Mouse (Mus musculus) small intestine, adult 2 months (tissue): ENCODE data around the gene Pidd1. TPM values are rescaled to one million over a fixed set of nuclear protein-coding genes. Genes with fewer than 3 reads are reported as not detected.

Experiments
- H3K27ac ChIP-seq: fragments of 200-500 bp; 2 replicates; pipeline ENCODE4 v1.5.1; 2012; ENCODE audit warnings: low read depth, low read length, control low read depth, inconsistent platforms; ENCODE audit not compliant: insufficient read depth
- H3K27me3 ChIP-seq: fragments of 200-500 bp; 2 replicates; pipeline ENCODE4 v1.6.1; 2012; ENCODE audit warnings: mild to moderate bottlenecking, moderate library complexity, low read length, inconsistent platforms; ENCODE audit not compliant: control insufficient read depth, insufficient read depth
- H3K36me3 ChIP-seq: fragments of 200-500 bp; 2 replicates; pipeline ENCODE4 v1.6.1; 2012; ENCODE audit warnings: mild to moderate bottlenecking, low read length, control low read depth, inconsistent platforms; ENCODE audit not compliant: control insufficient read depth, insufficient read depth
- H3K4me1 ChIP-seq: fragments of 200-500 bp; 2 replicates; pipeline ENCODE4 v1.6.1; 2012; ENCODE audit warnings: low read length, inconsistent platforms, mixed read lengths; ENCODE audit not compliant: control insufficient read depth, insufficient read depth, insufficient read length
- H3K4me3 ChIP-seq: fragments of 200-500 bp; 2 replicates; pipeline ENCODE4 v1.5.1; 2012; ENCODE audit warnings: low read depth, mild to moderate bottlenecking, control low read depth, inconsistent platforms, low read length, moderate library complexity
- CTCF ChIP-seq: fragments of 200-500 bp; IDR thresholded peaks from 2 replicates; pipeline ENCODE4 v1.5.1; 2012; ENCODE audit warnings: low read depth, mild to moderate bottlenecking, control low read depth, inconsistent platforms, low read length, moderate library complexity, mixed read lengths; ENCODE audit not compliant: insufficient replicate concordance, insufficient read length; ENCODE audit errors: extremely low read depth
- POLR2A ChIP-seq: fragments of 200-500 bp; IDR thresholded peaks from 2 replicates; pipeline ENCODE4 v1.6.1; 2012; ENCODE audit warnings: low read depth, mild to moderate bottlenecking, control low read depth, inconsistent platforms, low read length, moderate library complexity
- WGBS: fragments of 180-500 bp; shearing (Covaris S2); methylation state at CpG from one replicate; pipeline ENCODE4 v1.1.7; 2018; 5-methylcytosine and 5-hydroxymethylcytosine counted together
- polyA plus RNA-seq: library from polyadenylated mRNA; depleted of rRNA; stranded (reverse); fragments of >200 nt; gene quantifications from 2 replicates; pipeline ENCODE4 v1.2.3, GENCODE M21; 2012

The Pidd1 gene
- polyA plus RNA-seq, 1 experiment, result 13.9 TPM

- H3K4me1 ChIP-seq, result peaks cover 35% of the 10 kb centered on the region
- WGBS, result 45% methylated on average over 4 of the region's 4 CpGs
These were observed 33.9 kb upstream of the Pidd1 start for GRCm38 (mm10) chr7:141477578-141478269.

GRCm38 (mm10) chr7:141476981-141477370, 33.2 kb upstream of the Pidd1 start:
- Histone ChIP-seq H3K4me3 (peak overlapping the region; percentile 89), H3K4me1 (peaks cover 28% of the 10 kb centered on the region), H3K36me3 (peaks cover 5% of the 10 kb centered on the region; the same call in 1 of the 2 replicates), H3K27me3 (peaks cover 8% of the 10 kb centered on the region), H3K27ac (peak overlapping the region; percentile 72)
- no peak for TF ChIP-seq CTCF
- TF ChIP-seq POLR2A, result no peak
- 11% methylated on average over 7 of the region's 7 CpGs for WGBS

More at GRCm38 (mm10) chr7:141477578-141478269, 33.9 kb upstream of the Pidd1 start:
- no peak overlapping the region for H3K4me3 ChIP-seq
- H3K27me3 ChIP-seq, result peaks cover 14% of the 10 kb centered on the region
- TF ChIP-seq POLR2A, result no peak
- no peak for TF ChIP-seq CTCF
- peak overlapping the region; percentile 72; the same call in 1 of the 2 replicates for H3K27ac ChIP-seq
- peaks cover 2% of the 10 kb centered on the region; the same call in 1 of the 2 replicates for H3K36me3 ChIP-seq

GRCm38 (mm10) chr7:141476226-141476980, 32.6 kb upstream of the Pidd1 start:
- peaks cover 2% of the 10 kb centered on the region for H3K27me3 ChIP-seq
- H3K27ac ChIP-seq, result peak overlapping the region; percentile 72
- WGBS, result 1% methylated on average over 17 of the region's 17 CpGs
- peaks cover 9% of the 10 kb centered on the region for H3K36me3 ChIP-seq
- H3K4me3 ChIP-seq, result peak overlapping the region; percentile 89
- TF ChIP-seq POLR2A, result no peak; the same call in none of the 2 replicates
- no peak for TF ChIP-seq CTCF
- peaks cover 26% of the 10 kb centered on the region for H3K4me1 ChIP-seq

GRCm38 (mm10) chr7:141475805-141476158, 32.0 kb upstream of the Pidd1 start:
- no peak for TF ChIP-seq POLR2A
- no peak for TF ChIP-seq CTCF
- WGBS, result 1% methylated on average over 12 of the region's 12 CpGs
- H3K27ac ChIP-seq, result peak overlapping the region; percentile 72
- peaks cover 15% of the 10 kb centered on the region for H3K36me3 ChIP-seq
- peak overlapping the region; percentile 89 for H3K4me3 ChIP-seq
- peaks cover 23% of the 10 kb centered on the region for H3K4me1 ChIP-seq
- H3K27me3 ChIP-seq, result no peaks in the 10 kb centered on the region

GRCm38 (mm10) chr7:141475011-141475804, 31.4 kb upstream of the Pidd1 start, which contains the start of the genes Polr2l and Tspan4:
TSS of gene Polr2l (minus strand) at chr7:141475132.
TSS of gene Tspan4 (plus strand) at chr7:141475240.
- peak within 1 kb of the TSS; percentile 72 for H3K27ac ChIP-seq
- peak within 1 kb of the TSS; percentile 89 for H3K4me3 ChIP-seq
- H3K27me3 ChIP-seq, result no peaks in the 10 kb centered on the region
- peaks cover 22% of the 10 kb centered on the region for H3K4me1 ChIP-seq
- H3K36me3 ChIP-seq, result peaks cover 21% of the 10 kb centered on the region
- under 1% methylated on average over 86 of the region's 87 CpGs for WGBS
- TF ChIP-seq POLR2A (peak; percentile 68), CTCF (no peak)

- Histone ChIP-seq H3K36me3 (peaks cover 27% of the 10 kb centered on the region), H3K4me1 (peaks cover 26% of the 10 kb centered on the region), H3K27ac (no peak overlapping the region), H3K4me3 (peak overlapping the region; percentile 89), H3K27me3 (no peaks in the 10 kb centered on the region)
- WGBS, result under 1% methylated on average over 5 of the region's 5 CpGs
- no peak for TF ChIP-seq POLR2A
- no peak for TF ChIP-seq CTCF
These were observed 30.3 kb upstream of the Pidd1 start for GRCm38 (mm10) chr7:141474160-141474559.
